Mouse (Mus musculus): Measurements from ENCODE around the gene Ccdc33. TPM values are rescaled to one million over a fixed set of nuclear protein-coding genes. Genes with fewer than 3 reads are reported as not detected.

Ccdc33 gene
- total RNA-seq, 1 experiment, result 0.13 TPM

GRCm38 (mm10) chr9:58009015-58009362 is 109.6 kb downstream of the Ccdc33 start:
- DNase-seq (ENCODE audit: low read depth, low spot score), result peak; percentile 60
- no peaks in the 10 kb centered on the region; the same call in 1 of the 2 replicates for H3K36me3 ChIP-seq (ENCODE audit: control insufficient read depth, insufficient read depth, low read length, poor library complexity, severe bottlenecking)
- H3K4me1 ChIP-seq (ENCODE audit: control insufficient read depth in 2 of 2, insufficient read depth in 2 of 2, low read length in 2 of 2, poor library complexity in 1 of 2), result peaks cover 21 to 28% of the 10 kb centered on the region in 2 experiments
- peak overlapping the region; percentile 18 to 36 for H3K4me3 ChIP-seq (ENCODE audit: insufficient read depth in 1 of 2, low read depth in 1 of 2, low read length in 2 of 2, poor library complexity in 1 of 2, severe bottlenecking in 1 of 2)
- H3K9ac ChIP-seq (ENCODE audit: insufficient read depth, low read depth, low read length, poor library complexity, severe bottlenecking), result peak overlapping the region; percentile 41; the same call in 1 of the 2 replicates
- no peak for TF ChIP-seq MAFK (IDR thresholded peaks at IDR 0.05; ENCODE audit: insufficient read depth, low read depth, low read length)
- no peak for TF ChIP-seq ZC3H11A (IDR thresholded peaks at IDR 0.05; ENCODE audit: borderline replicate concordance, low read depth, low read length)
- no peak for TF ChIP-seq HCFC1 (IDR thresholded peaks at IDR 0.05; ENCODE audit: borderline replicate concordance, insufficient read depth, low read length)
- TF ChIP-seq ZNF384 (IDR thresholded peaks at IDR 0.05; ENCODE audit: low read depth, low read length), result no peak
- no peak for TF ChIP-seq CHD2 (IDR thresholded peaks at IDR 0.05; ENCODE audit: low read depth, low read length)
- in situ Hi-C loops (cut with MboI; ENCODE audit: low sequenced_read_pairs in 2 of 2, unreplicated experiment in 2 of 2), result no loop called here
- H3K27ac ChIP-seq (ENCODE audit: insufficient read depth, low read depth, low read length, poor library complexity, severe bottlenecking), result no peak overlapping the region; the same call in 1 of the 2 replicates
- no peaks in the 10 kb centered on the region for H3K9me3 ChIP-seq (ENCODE audit: control insufficient read depth, insufficient read depth, low read depth, low read length)

- H3K27ac ChIP-seq (ENCODE audit: insufficient read depth, low read depth, low read length, poor library complexity, severe bottlenecking), result no peak overlapping the region; the same call in 1 of the 2 replicates
- H3K9me3 ChIP-seq (ENCODE audit: control insufficient read depth, insufficient read depth, low read depth, low read length), result no peaks in the 10 kb centered on the region
- H3K4me1 ChIP-seq (ENCODE audit: control insufficient read depth in 2 of 2, insufficient read depth in 2 of 2, low read length in 2 of 2, poor library complexity in 1 of 2), result peaks cover 19 to 28% of the 10 kb centered on the region in 2 experiments
- TF ChIP-seq HCFC1 (IDR thresholded peaks at IDR 0.05; ENCODE audit: borderline replicate concordance, insufficient read depth, low read length) (no peak), MAFK (IDR thresholded peaks at IDR 0.05; ENCODE audit: insufficient read depth, low read depth, low read length) (no peak), ZC3H11A (IDR thresholded peaks at IDR 0.05; ENCODE audit: borderline replicate concordance, low read depth, low read length) (no peak), CHD2 (IDR thresholded peaks at IDR 0.05; ENCODE audit: low read depth, low read length) (no peak), ZNF384 (IDR thresholded peaks at IDR 0.05; ENCODE audit: low read depth, low read length) (no peak)
- in situ Hi-C loops (cut with MboI; ENCODE audit: low sequenced_read_pairs in 2 of 2, unreplicated experiment in 2 of 2), result no loop called here
- peak overlapping the region; percentile 18 to 36 for H3K4me3 ChIP-seq (ENCODE audit: insufficient read depth in 1 of 2, low read depth in 1 of 2, low read length in 2 of 2, poor library complexity in 1 of 2, severe bottlenecking in 1 of 2)
- H3K36me3 ChIP-seq (ENCODE audit: control insufficient read depth, insufficient read depth, low read length, poor library complexity, severe bottlenecking), result no peaks in the 10 kb centered on the region; the same call in 1 of the 2 replicates
- H3K9ac ChIP-seq (ENCODE audit: insufficient read depth, low read depth, low read length, poor library complexity, severe bottlenecking), result peak overlapping the region; percentile 41; the same call in 1 of the 2 replicates
- DNase-seq (ENCODE audit: low read depth, low spot score), result no peak
Measured at GRCm38 (mm10) chr9:58008336-58009014, 110.1 kb downstream of the Ccdc33 start.

GRCm38 (mm10) chr9:58005753-58006461 is 112.7 kb downstream of the Ccdc33 start, which contains the start of gene Cyp11a1:
TSS of gene Cyp11a1 (plus strand) at chr9:58006411.
- Histone ChIP-seq H3K4me1 (ENCODE audit: control insufficient read depth in 2 of 2, insufficient read depth in 2 of 2, low read length in 2 of 2, poor library complexity in 1 of 2) (peaks cover 5 to 17% of the 10 kb centered on the region in 2 experiments), H3K9ac (ENCODE audit: insufficient read depth, low read depth, low read length, poor library complexity, severe bottlenecking) (no peak within 1 kb of the TSS), H3K4me3 (ENCODE audit: insufficient read depth in 1 of 2, low read depth in 1 of 2, low read length in 2 of 2, poor library complexity in 1 of 2, severe bottlenecking in 1 of 2) (no peak within 1 kb of the TSS), H3K36me3 (ENCODE audit: control insufficient read depth, insufficient read depth, low read length, poor library complexity, severe bottlenecking) (no peaks in the 10 kb centered on the region; the same call in 1 of the 2 replicates), H3K9me3 (ENCODE audit: control insufficient read depth, insufficient read depth, low read depth, low read length) (no peaks in the 10 kb centered on the region), H3K27ac (ENCODE audit: insufficient read depth, low read depth, low read length, poor library complexity, severe bottlenecking) (no peak within 1 kb of the TSS; the same call in 1 of the 2 replicates)
- no peak for DNase-seq (ENCODE audit: low read depth, low spot score)
- in situ Hi-C loops (cut with MboI; ENCODE audit: low sequenced_read_pairs in 2 of 2, unreplicated experiment in 2 of 2), result no loop called here
- no peak for TF ChIP-seq CHD2 (IDR thresholded peaks at IDR 0.05; ENCODE audit: low read depth, low read length)
- no peak for TF ChIP-seq ZC3H11A (IDR thresholded peaks at IDR 0.05; ENCODE audit: borderline replicate concordance, low read depth, low read length)
- TF ChIP-seq ZNF384 (IDR thresholded peaks at IDR 0.05; ENCODE audit: low read depth, low read length), result no peak
- no peak for TF ChIP-seq MAFK (IDR thresholded peaks at IDR 0.05; ENCODE audit: insufficient read depth, low read depth, low read length)
- TF ChIP-seq HCFC1 (IDR thresholded peaks at IDR 0.05; ENCODE audit: borderline replicate concordance, insufficient read depth, low read length), result no peak

- TF ChIP-seq MAFK (IDR thresholded peaks at IDR 0.05; ENCODE audit: insufficient read depth, low read depth, low read length), result no peak
- no peak for TF ChIP-seq CHD2 (IDR thresholded peaks at IDR 0.05; ENCODE audit: low read depth, low read length)
- TF ChIP-seq HCFC1 (IDR thresholded peaks at IDR 0.05; ENCODE audit: borderline replicate concordance, insufficient read depth, low read length), result no peak
- no peak for TF ChIP-seq ZC3H11A (IDR thresholded peaks at IDR 0.05; ENCODE audit: borderline replicate concordance, low read depth, low read length)
- no peak for TF ChIP-seq ZNF384 (IDR thresholded peaks at IDR 0.05; ENCODE audit: low read depth, low read length)
- no peak overlapping the region; a peak in 1 of 4 replicates for H3K4me3 ChIP-seq (ENCODE audit: insufficient read depth in 1 of 2, low read depth in 1 of 2, low read length in 2 of 2, poor library complexity in 1 of 2, severe bottlenecking in 1 of 2)
- no peak for DNase-seq (ENCODE audit: low read depth, low spot score)
- H3K27ac ChIP-seq (ENCODE audit: insufficient read depth, low read depth, low read length, poor library complexity, severe bottlenecking), result peak overlapping the region; percentile 91; the same call in 1 of the 2 replicates
- in situ Hi-C loops (cut with MboI; ENCODE audit: low sequenced_read_pairs in 2 of 2, unreplicated experiment in 2 of 2), result no loop called here
- no peaks in the 10 kb centered on the region for H3K9me3 ChIP-seq (ENCODE audit: control insufficient read depth, insufficient read depth, low read depth, low read length)
- H3K4me1 ChIP-seq (ENCODE audit: control insufficient read depth in 2 of 2, insufficient read depth in 2 of 2, low read length in 2 of 2, poor library complexity in 1 of 2), result peaks cover 0 to 12% of the 10 kb centered on the region in 2 experiments; a peak in 2 of 4 replicates
- H3K36me3 ChIP-seq (ENCODE audit: control insufficient read depth, insufficient read depth, low read length, poor library complexity, severe bottlenecking), result no peaks in the 10 kb centered on the region; the same call in 1 of the 2 replicates
- H3K9ac ChIP-seq (ENCODE audit: insufficient read depth, low read depth, low read length, poor library complexity, severe bottlenecking), result no peak overlapping the region; the same call in 1 of the 2 replicates
Measured at GRCm38 (mm10) chr9:58003272-58003671, 115.4 kb downstream of the Ccdc33 start.
